Mouse (Mus musculus) hindbrain, postnatal 0 days (tissue): Measurements from ENCODE around the gene Nfib. TPM values are rescaled to one million over a fixed set of nuclear protein-coding genes. Genes with fewer than 3 reads are reported as not detected.

Experiments
- ATAC-seq: fragments of 200-750 bp; cut with Nextera tagmentation; 2 replicates; pipeline ENCODE4 v1.8.0; 2017; ENCODE audit warnings: mild to moderate bottlenecking, moderate TSS enrichment, moderate library complexity
- DNase-seq: peaks from one replicate; pipeline ENCODE4 v3.0.0-alpha.2; 2015; ENCODE audit warnings: low spot score
- H3K27ac ChIP-seq: fragments of 300-500 bp; sonication (generic); 2 replicates; pipeline ENCODE4 v1.5.1; 2014; ENCODE audit warnings: mild to moderate bottlenecking
- H3K27me3 ChIP-seq: fragments of 300-500 bp; sonication (generic); 2 replicates; pipeline ENCODE4 v1.6.1; 2014; ENCODE audit warnings: low read length, mixed read lengths; ENCODE audit not compliant: insufficient read depth
- H3K36me3 ChIP-seq: fragments of 300-500 bp; sonication (generic); 2 replicates; pipeline ENCODE4 v1.6.1; 2014; ENCODE audit warnings: low read length, mixed read lengths; ENCODE audit not compliant: insufficient read depth
- H3K4me1 ChIP-seq: fragments of 300-500 bp; sonication (generic); 2 replicates; pipeline ENCODE4 v1.6.1; 2014; ENCODE audit warnings: antibody characterized with exemption, low read length, mixed read lengths; ENCODE audit not compliant: insufficient read depth
- H3K4me2 ChIP-seq: fragments of 300-500 bp; sonication (generic); 2 replicates; pipeline ENCODE4 v1.6.1; 2014; ENCODE audit warnings: low read depth, mild to moderate bottlenecking, low read length, moderate library complexity, mixed read lengths
- H3K4me3 ChIP-seq: fragments of 300-500 bp; sonication (generic); 2 replicates; pipeline ENCODE4 v1.5.1; 2014; ENCODE audit warnings: low read length
- H3K9ac ChIP-seq: fragments of 300-500 bp; sonication (generic); replicated peaks from 2 replicates; pipeline ENCODE4 v1.6.1; 2014; ENCODE audit warnings: mild to moderate bottlenecking, low read length, moderate library complexity, mixed read lengths
- H3K9me3 ChIP-seq: fragments of 300-500 bp; sonication (generic); 2 replicates; pipeline ENCODE4 v1.6.1; 2016; ENCODE audit warnings: low read length, mixed read lengths
- CTCF ChIP-seq: IDR thresholded peaks from 2 replicates; pipeline ENCODE4 v1.5.1; 2016; ENCODE audit warnings: antibody characterized with exemption, control low read depth, low read depth
- WGBS: fragments of 180-500 bp; shearing (Covaris S2); extraction: QIAGEN DNeasy Blood & Tissue Kit; methylation state at CpG from one replicate; pipeline ENCODE4 v1.1.7; 2014; 5-methylcytosine and 5-hydroxymethylcytosine counted together
- polyA plus RNA-seq: library from polyadenylated mRNA; unstranded; fragments of >200 nt; fragmentation: Nextera tagmentation; extraction: Ambion mirVana; gene quantifications from 2 replicates; pipeline ENCODE4 v1.2.1, GENCODE M21; 2015
- total RNA-seq: library from RNA; depleted of rRNA; stranded (reverse); fragments of >200 nt; gene quantifications from 2 replicates; pipeline ENCODE4 v1.2.3, GENCODE M21; 2014

The Nfib gene
- total and polyA plus RNA-seq, 2 experiments from 2014 or later, result 69.8 to 112 TPM

GRCm38 (mm10) chr4:82461676-82462075 is 243.9 kb downstream of the Nfib start:
- Histone ChIP-seq H3K4me1 (peaks cover 21% of the 10 kb centered on the region; the same call in 1 of the 2 replicates), H3K9ac (no peak overlapping the region), H3K4me3 (no peak overlapping the region), H3K4me2 (no peak overlapping the region), H3K27me3 (no peaks in the 10 kb centered on the region), H3K9me3 (no peaks in the 10 kb centered on the region), H3K27ac (no peak overlapping the region), H3K36me3 (no peaks in the 10 kb centered on the region)
- ATAC-seq (no peak), DNase-seq (no peak)
- 84% methylated on average over 2 of the region's 2 CpGs for WGBS
- TF ChIP-seq CTCF, result no peak

GRCm38 (mm10) chr4:82458895-82459294 is 246.7 kb downstream of the Nfib start:
- 71% methylated on average over 10 of the region's 10 CpGs for WGBS
- TF ChIP-seq CTCF, result no peak
- H3K9me3 ChIP-seq, result no peaks in the 10 kb centered on the region
- DNase-seq (peak; percentile 31), ATAC-seq (0 out of 2 replicates have a peak, but pooled peaks have one; percentile 12)
- no peak overlapping the region for H3K9ac ChIP-seq
- no peak overlapping the region for H3K4me3 ChIP-seq
- H3K27ac ChIP-seq, result no peak overlapping the region
- H3K4me2 ChIP-seq, result no peak overlapping the region
- H3K27me3 ChIP-seq, result no peaks in the 10 kb centered on the region
- no peaks in the 10 kb centered on the region for H3K36me3 ChIP-seq
- peaks cover 11% of the 10 kb centered on the region; the same call in 1 of the 2 replicates for H3K4me1 ChIP-seq

GRCm38 (mm10) chr4:82456908-82457307 is 248.6 kb downstream of the Nfib start:
- Histone ChIP-seq H3K4me3 (no peak overlapping the region), H3K4me2 (no peak overlapping the region), H3K27ac (no peak overlapping the region), H3K36me3 (no peaks in the 10 kb centered on the region), H3K9me3 (no peaks in the 10 kb centered on the region), H3K27me3 (no peaks in the 10 kb centered on the region), H3K4me1 (peaks cover 10% of the 10 kb centered on the region; the same call in 1 of the 2 replicates), H3K9ac (no peak overlapping the region)
- TF ChIP-seq CTCF, result no peak
- WGBS, result 79% methylated on average over 5 of the region's 5 CpGs
- DNase-seq (no peak), ATAC-seq (no peak)

GRCm38 (mm10) chr4:82456323-82456713 is 249.2 kb downstream of the Nfib start:
- ATAC-seq (no peak), DNase-seq (no peak)
- 51% methylated on average over 3 of the region's 3 CpGs for WGBS
- no peaks in the 10 kb centered on the region for H3K36me3 ChIP-seq
- no peak overlapping the region for H3K27ac ChIP-seq
- H3K4me2 ChIP-seq, result no peak overlapping the region
- no peak overlapping the region for H3K9ac ChIP-seq
- H3K4me1 ChIP-seq, result peaks cover 10% of the 10 kb centered on the region; the same call in 1 of the 2 replicates
- TF ChIP-seq CTCF, result no peak
- no peaks in the 10 kb centered on the region for H3K27me3 ChIP-seq
- no peak overlapping the region for H3K4me3 ChIP-seq
- H3K9me3 ChIP-seq, result no peaks in the 10 kb centered on the region

GRCm38 (mm10) chr4:82455617-82456322 is 249.8 kb downstream of the Nfib start:
- Histone ChIP-seq H3K4me3 (no peak overlapping the region), H3K36me3 (no peaks in the 10 kb centered on the region), H3K9me3 (no peaks in the 10 kb centered on the region), H3K9ac (no peak overlapping the region), H3K4me1 (peaks cover 10% of the 10 kb centered on the region; the same call in 1 of the 2 replicates), H3K4me2 (no peak overlapping the region), H3K27me3 (no peaks in the 10 kb centered on the region), H3K27ac (no peak overlapping the region)
- TF ChIP-seq CTCF, result no peak
- DNase-seq (no peak), ATAC-seq (no peak)
- 93% methylated on average over 8 of the region's 8 CpGs for WGBS

- Histone ChIP-seq H3K4me1 (peaks cover 10% of the 10 kb centered on the region; the same call in 1 of the 2 replicates), H3K27me3 (no peaks in the 10 kb centered on the region), H3K27ac (no peak overlapping the region), H3K9me3 (no peaks in the 10 kb centered on the region), H3K4me2 (no peak overlapping the region), H3K36me3 (no peaks in the 10 kb centered on the region), H3K4me3 (no peak overlapping the region), H3K9ac (no peak overlapping the region)
- ATAC-seq (no peak), DNase-seq (no peak)
- no peak for TF ChIP-seq CTCF
- WGBS, result 57% methylated on average over 4 of the region's 4 CpGs
Observed at GRCm38 (mm10) chr4:82454989-82455388, 250.6 kb downstream of the Nfib start.

- Histone ChIP-seq H3K4me3 (no peak overlapping the region), H3K9me3 (no peaks in the 10 kb centered on the region), H3K9ac (no peak overlapping the region), H3K4me2 (no peak overlapping the region), H3K4me1 (peaks cover 8% of the 10 kb centered on the region; the same call in 1 of the 2 replicates), H3K36me3 (no peaks in the 10 kb centered on the region), H3K27me3 (no peaks in the 10 kb centered on the region), H3K27ac (no peak overlapping the region)
- DNase-seq, result no peak
- TF ChIP-seq CTCF, result no peak
- no peak for ATAC-seq
Observed at GRCm38 (mm10) chr4:82453341-82453740, 252.2 kb downstream of the Nfib start.
